Mouse (Mus musculus) stomach, embryonic 16.5 days (tissue): ENCODE measurements at regions not wholly inside any gene's neighbourhood (a gene's known extent, or its start where the extent isn't known, plus 50 kb on each side); places are given as distances from the start of the nearest gene placed in this dataset.

Experiments used
- ATAC-seq: fragments of 200-750 bp; cut with Nextera tagmentation; 2 replicates; pipeline ENCODE4 v1.8.0; 2017; ENCODE audit warnings: moderate number of reproducible peaks, moderate TSS enrichment; ENCODE audit not compliant: insufficient read depth, low FRiP score
- H3K27ac ChIP-seq: fragments of 300-500 bp; sonication (generic); 2 replicates; pipeline ENCODE4 v1.5.1; 2014; ENCODE audit warnings: low read length
- H3K27me3 ChIP-seq: fragments of 300-500 bp; sonication (generic); 2 replicates; pipeline ENCODE4 v1.6.1; 2014; ENCODE audit warnings: low read length, control low read depth, mixed read lengths; ENCODE audit not compliant: control insufficient read depth, insufficient read depth
- H3K36me3 ChIP-seq: fragments of 300-500 bp; sonication (generic); 2 replicates; pipeline ENCODE4 v1.6.1; 2014; ENCODE audit warnings: low read length; ENCODE audit not compliant: control insufficient read depth, insufficient read depth
- H3K4me1 ChIP-seq: fragments of 300-500 bp; sonication (generic); 2 replicates; pipeline ENCODE4 v1.6.1; 2014; ENCODE audit warnings: low read length, control low read depth, mixed read lengths; ENCODE audit not compliant: control insufficient read depth, insufficient read depth
- H3K4me2 ChIP-seq: fragments of 300-500 bp; sonication (generic); 2 replicates; pipeline ENCODE4 v1.6.1; 2014; ENCODE audit warnings: low read depth, low read length, mixed read lengths
- H3K4me3 ChIP-seq: fragments of 300-500 bp; sonication (generic); replicated peaks from 2 replicates; pipeline ENCODE4 v1.5.1; 2014; ENCODE audit warnings: mild to moderate bottlenecking, low read length
- H3K9ac ChIP-seq: fragments of 300-500 bp; sonication (generic); 2 replicates; pipeline ENCODE4 v1.6.1; 2014; ENCODE audit warnings: low read length
- H3K9me3 ChIP-seq: fragments of 300-500 bp; sonication (generic); replicated peaks from 2 replicates; pipeline ENCODE4 v1.6.1; 2016; ENCODE audit warnings: low read length, control low read depth; ENCODE audit not compliant: control insufficient read depth
- WGBS: fragments of 180-500 bp; shearing (Covaris S2); extraction: QIAGEN DNeasy Blood & Tissue Kit; methylation state at CpG from one replicate; pipeline ENCODE4 v1.1.7; 2014; 5-methylcytosine and 5-hydroxymethylcytosine counted together

- Histone ChIP-seq H3K27ac (no peak overlapping the region), H3K4me1 (no peaks in the 10 kb centered on the region), H3K4me3 (no peak overlapping the region), H3K9me3 (no peaks in the 10 kb centered on the region), H3K4me2 (no peak overlapping the region), H3K36me3 (no peaks in the 10 kb centered on the region), H3K27me3 (no peaks in the 10 kb centered on the region), H3K9ac (no peak overlapping the region)
- 89% methylated on average over 2 of the region's 2 CpGs for WGBS
- no peak for ATAC-seq
These were observed 121.4 kb upstream of the Vgll3 start for GRCm38 (mm10) chr16:65693626-65694025.

- Histone ChIP-seq H3K27ac (no peak overlapping the region), H3K9ac (no peak overlapping the region), H3K4me1 (no peaks in the 10 kb centered on the region), H3K4me3 (no peak overlapping the region), H3K9me3 (no peaks in the 10 kb centered on the region), H3K27me3 (no peaks in the 10 kb centered on the region), H3K36me3 (no peaks in the 10 kb centered on the region), H3K4me2 (no peak overlapping the region)
- ATAC-seq: no peak
These were observed 99.4 kb upstream of the Vgll3 start for GRCm38 (mm10) chr16:65715631-65716030.

- Histone ChIP-seq H3K9ac (no peak overlapping the region), H3K4me1 (no peaks in the 10 kb centered on the region), H3K9me3 (no peaks in the 10 kb centered on the region), H3K27me3 (no peaks in the 10 kb centered on the region), H3K36me3 (no peaks in the 10 kb centered on the region), H3K4me3 (no peak overlapping the region), H3K4me2 (no peak overlapping the region), H3K27ac (no peak overlapping the region)
- WGBS: 54% methylated on average over 6 of the region's 6 CpGs
- no peak for ATAC-seq
These were observed 96.1 kb upstream of the Vgll3 start for GRCm38 (mm10) chr16:65718791-65719472.

- ATAC-seq: no peak
- Histone ChIP-seq H3K27me3 (no peaks in the 10 kb centered on the region), H3K4me3 (no peak overlapping the region), H3K9me3 (no peaks in the 10 kb centered on the region), H3K4me1 (no peaks in the 10 kb centered on the region), H3K36me3 (no peaks in the 10 kb centered on the region), H3K4me2 (no peak overlapping the region), H3K9ac (no peak overlapping the region), H3K27ac (no peak overlapping the region)
- 37% methylated on average over 4 of the region's 4 CpGs for WGBS
These were observed 94.1 kb upstream of the Vgll3 start for GRCm38 (mm10) chr16:65720953-65721352.

- H3K4me2 ChIP-seq: no peak overlapping the region
- no peaks in the 10 kb centered on the region for H3K4me1 ChIP-seq
- H3K27ac ChIP-seq: no peak overlapping the region
- no peak overlapping the region for H3K4me3 ChIP-seq
- H3K9me3 ChIP-seq: no peaks in the 10 kb centered on the region
- WGBS: 64% methylated on average over 5 of the region's 5 CpGs
- H3K36me3 ChIP-seq: no peaks in the 10 kb centered on the region
- H3K27me3 ChIP-seq: no peaks in the 10 kb centered on the region
- no peak overlapping the region for H3K9ac ChIP-seq
- ATAC-seq: no peak
These were observed 89.3 kb upstream of the Vgll3 start for GRCm38 (mm10) chr16:65725559-65726269.

GRCm38 (mm10) chr16:65726289-65726688 is 88.8 kb upstream of the Vgll3 start:
- Histone ChIP-seq H3K4me3 (no peak overlapping the region), H3K27ac (no peak overlapping the region), H3K36me3 (no peaks in the 10 kb centered on the region), H3K27me3 (no peaks in the 10 kb centered on the region), H3K4me1 (no peaks in the 10 kb centered on the region), H3K4me2 (no peak overlapping the region), H3K9ac (no peak overlapping the region), H3K9me3 (no peaks in the 10 kb centered on the region)
- WGBS: 57% methylated on average over 3 of the region's 3 CpGs
- no peak for ATAC-seq

- 42% methylated on average over 4 of the region's 4 CpGs for WGBS
- Histone ChIP-seq H3K9me3 (no peaks in the 10 kb centered on the region), H3K4me3 (no peak overlapping the region), H3K4me1 (no peaks in the 10 kb centered on the region), H3K4me2 (no peak overlapping the region), H3K9ac (no peak overlapping the region), H3K27me3 (no peaks in the 10 kb centered on the region), H3K36me3 (no peaks in the 10 kb centered on the region), H3K27ac (no peak overlapping the region)
- ATAC-seq: no peak
These were observed 85.7 kb upstream of the Vgll3 start for GRCm38 (mm10) chr16:65729322-65729721.

GRCm38 (mm10) chr16:65739652-65740051 is 75.4 kb upstream of the Vgll3 start:
- no peaks in the 10 kb centered on the region for H3K4me1 ChIP-seq
- no peaks in the 10 kb centered on the region for H3K27me3 ChIP-seq
- H3K4me3 ChIP-seq: no peak overlapping the region
- 77% methylated on average over 3 of the region's 3 CpGs for WGBS
- no peak overlapping the region for H3K27ac ChIP-seq
- no peak for ATAC-seq
- no peaks in the 10 kb centered on the region for H3K9me3 ChIP-seq
- no peak overlapping the region for H3K9ac ChIP-seq
- no peaks in the 10 kb centered on the region for H3K36me3 ChIP-seq
- H3K4me2 ChIP-seq: no peak overlapping the region

GRCm38 (mm10) chr16:65742951-65743350 is 72.1 kb upstream of the Vgll3 start:
- Histone ChIP-seq H3K27ac (no peak overlapping the region), H3K4me2 (no peak overlapping the region), H3K9me3 (no peaks in the 10 kb centered on the region), H3K9ac (no peak overlapping the region), H3K36me3 (no peaks in the 10 kb centered on the region), H3K4me1 (no peaks in the 10 kb centered on the region), H3K27me3 (no peaks in the 10 kb centered on the region), H3K4me3 (no peak overlapping the region)
- ATAC-seq: no peak
